ENCODE assay signal across 12 mouse cellular contexts in the genomic region with DNA sequence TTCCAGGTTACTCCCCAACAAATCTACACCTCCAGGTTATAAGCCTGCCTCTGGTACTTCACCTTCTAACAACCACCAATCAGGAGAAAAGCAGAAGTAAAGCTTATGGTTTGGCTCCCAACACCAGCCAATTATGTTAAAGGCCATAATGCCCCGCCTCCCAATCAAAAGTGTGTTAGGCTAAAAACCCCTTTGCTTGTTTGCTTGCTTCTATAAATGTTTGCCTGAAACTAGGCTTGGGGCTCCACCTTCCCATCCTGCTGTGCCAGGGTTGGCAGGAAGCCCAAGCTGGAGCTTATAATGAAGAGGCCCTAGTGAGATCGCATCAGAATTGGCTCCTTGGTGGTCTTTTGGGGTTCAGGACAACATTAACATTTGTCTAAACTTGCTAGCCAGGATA. TPM values are rescaled to one million over a fixed set of nuclear protein-coding genes. Genes with fewer than 3 reads are reported as not detected.
DNase-seq lines count a peak whose midpoint lies in the region; ATAC-seq and TF ChIP-seq lines count a peak whose summit lies in the region.
"Had no signal": no experiment of that assay in that cellular context is flagged by ENCODE, and none has a peak within 500 bp of the region (broad histone marks: within the 10 kb centered on the region; RNA-seq: fewer than 3 reads in every experiment).

No protein-coding gene starts in this region.

- no peak overlapping the region for H3K9ac ChIP-seq in forebrain, embryonic 14.5 days (ENCODE audit: low read length)
- H3K9ac ChIP-seq in forebrain, embryonic 11.5 days (ENCODE audit: low read length), result no peak overlapping the region
- no peak overlapping the region for H3K9ac ChIP-seq in midbrain, embryonic 11.5 days (ENCODE audit: low read length)
- no peak overlapping the region for H3K9ac ChIP-seq in midbrain, embryonic 13.5 days (replicated peaks)
- no peak overlapping the region for H3K9ac ChIP-seq in lung, embryonic 14.5 days
- no peak overlapping the region for H3K9ac ChIP-seq in intestine, postnatal 0 days (ENCODE audit: low read depth, low read length)
- H3K9ac ChIP-seq: embryonic facial prominence, embryonic 12.5 days had no signal

- H3K36me3 ChIP-seq in forebrain, embryonic 14.5 days (ENCODE audit: control insufficient read depth, insufficient read depth, low read length), result peaks cover 2% of the 10 kb centered on the region; the same call in 1 of the 2 replicates
- H3K36me3 ChIP-seq in forebrain, embryonic 11.5 days (ENCODE audit: control insufficient read depth, insufficient read depth, low read length), result no peaks in the 10 kb centered on the region
- no peaks in the 10 kb centered on the region for H3K36me3 ChIP-seq in midbrain, embryonic 11.5 days (ENCODE audit: control insufficient read depth, insufficient read depth, low read length)
- no peaks in the 10 kb centered on the region for H3K36me3 ChIP-seq in midbrain, embryonic 13.5 days
- H3K36me3 ChIP-seq in lung, embryonic 14.5 days (ENCODE audit: insufficient read depth), result no peaks in the 10 kb centered on the region
- H3K36me3 ChIP-seq in intestine, postnatal 0 days (ENCODE audit: control insufficient read depth, insufficient read depth), result no peaks in the 10 kb centered on the region
- H3K36me3 ChIP-seq: embryonic facial prominence, embryonic 12.5 days had no signal

- no peaks in the 10 kb centered on the region for H3K9me3 ChIP-seq in forebrain, embryonic 14.5 days (replicated peaks; ENCODE audit: control insufficient read depth, low read length)
- H3K9me3 ChIP-seq in forebrain, embryonic 11.5 days (ENCODE audit: control insufficient read depth, low read length), result no peaks in the 10 kb centered on the region
- no peaks in the 10 kb centered on the region for H3K9me3 ChIP-seq in midbrain, embryonic 11.5 days (ENCODE audit: control insufficient read depth, low read length)
- no peaks in the 10 kb centered on the region for H3K9me3 ChIP-seq in midbrain, embryonic 13.5 days
- H3K9me3 ChIP-seq in lung, embryonic 14.5 days (ENCODE audit: low read depth, low read length), result no peaks in the 10 kb centered on the region
- H3K9me3 ChIP-seq in intestine, postnatal 0 days (ENCODE audit: control insufficient read depth), result no peaks in the 10 kb centered on the region
- H3K9me3 ChIP-seq: embryonic facial prominence, embryonic 12.5 days; midbrain, embryonic 10.5 days had no signal

- no peak overlapping the region for H3K4me2 ChIP-seq in forebrain, embryonic 14.5 days (ENCODE audit: low read length)
- H3K4me2 ChIP-seq in forebrain, embryonic 11.5 days (ENCODE audit: low read depth, low read length, severe bottlenecking), result no peak overlapping the region
- no peak overlapping the region for H3K4me2 ChIP-seq in midbrain, embryonic 11.5 days
- no peak overlapping the region for H3K4me2 ChIP-seq in midbrain, embryonic 13.5 days (replicated peaks)
- H3K4me2 ChIP-seq in lung, embryonic 14.5 days, result no peak overlapping the region
- no peak overlapping the region for H3K4me2 ChIP-seq in intestine, postnatal 0 days (replicated peaks; ENCODE audit: low read depth)
- H3K4me2 ChIP-seq: embryonic facial prominence, embryonic 12.5 days had no signal

- peaks cover 6% of the 10 kb centered on the region; the same call in 1 of the 2 replicates for H3K4me1 ChIP-seq in forebrain, embryonic 14.5 days (ENCODE audit: control insufficient read depth, insufficient read depth, low read length)
- H3K4me1 ChIP-seq in forebrain, embryonic 11.5 days (replicated peaks; ENCODE audit: control insufficient read depth, insufficient read depth, low read length), result peaks cover 4% of the 10 kb centered on the region; the same call in 1 of the 2 replicates
- peaks cover 7% of the 10 kb centered on the region; the same call in 1 of the 2 replicates for H3K4me1 ChIP-seq in midbrain, embryonic 11.5 days (ENCODE audit: control insufficient read depth, insufficient read depth, low read length)
- H3K4me1 ChIP-seq in midbrain, embryonic 13.5 days (replicated peaks), result peaks cover 23% of the 10 kb centered on the region
- H3K4me1 ChIP-seq in lung, embryonic 14.5 days (ENCODE audit: insufficient read depth), result peaks cover 4% of the 10 kb centered on the region; the same call in 1 of the 2 replicates
- no peaks in the 10 kb centered on the region for H3K4me1 ChIP-seq in intestine, postnatal 0 days (replicated peaks; ENCODE audit: control insufficient read depth, insufficient read depth, low read length)

- DNase-seq in forebrain, embryonic 14.5 days (ENCODE audit: low spot score), result peak; percentile 38
- no peak for DNase-seq in forebrain, embryonic 11.5 days (ENCODE audit: low spot score)
- DNase-seq in midbrain, embryonic 11.5 days (ENCODE audit: low spot score, missing footprints), result peak; percentile 44
- peak; percentile 26 for DNase-seq in adrenal gland, postnatal 25 days
- peak; percentile 51 for DNase-seq in lung, embryonic 14.5 days
- DNase-seq: thymus, postnatal 14 days had no signal

- no peaks in the 10 kb centered on the region for H3K27me3 ChIP-seq in forebrain, embryonic 14.5 days (replicated peaks; ENCODE audit: control insufficient read depth, insufficient read depth, low read length)
- H3K27me3 ChIP-seq in forebrain, embryonic 11.5 days (ENCODE audit: control insufficient read depth, insufficient read depth, low read length), result no peaks in the 10 kb centered on the region
- H3K27me3 ChIP-seq in midbrain, embryonic 11.5 days (ENCODE audit: control insufficient read depth, insufficient read depth, low read length), result no peaks in the 10 kb centered on the region
- H3K27me3 ChIP-seq in midbrain, embryonic 13.5 days, result no peaks in the 10 kb centered on the region
- no peaks in the 10 kb centered on the region for H3K27me3 ChIP-seq in lung, embryonic 14.5 days (ENCODE audit: insufficient read depth, low read length)
- no peaks in the 10 kb centered on the region for H3K27me3 ChIP-seq in intestine, postnatal 0 days (replicated peaks; ENCODE audit: control insufficient read depth, insufficient read depth, low read length)
- H3K27me3 ChIP-seq: embryonic facial prominence, embryonic 12.5 days had no signal

- no peak for ATAC-seq in forebrain, embryonic 14.5 days
- no peak for ATAC-seq in forebrain, embryonic 11.5 days (replicated peaks; ENCODE audit: low FRiP score)
- no peak for ATAC-seq in midbrain, embryonic 11.5 days (ENCODE audit: low FRiP score)
- ATAC-seq in midbrain, embryonic 13.5 days, result no peak
- ATAC-seq in lung, embryonic 14.5 days (ENCODE audit: insufficient read depth), result no peak
- no peak for ATAC-seq in megakaryocyte-erythroid progenitor cell, adult 5-6 weeks (replicated peaks; ENCODE audit: low FRiP score, low TSS enrichment, poor library complexity, severe bottlenecking)
- no peak for ATAC-seq in intestine, postnatal 0 days
- ATAC-seq: inflammation-experienced regulatory T-cells, adult 6 months had no signal

- TF ChIP-seq CTCF in lung, embryonic 14.5 days (IDR thresholded peaks at IDR 0.05; ENCODE audit: low read depth), result no peak
- TF ChIP-seq CTCF in intestine, postnatal 0 days (IDR thresholded peaks at IDR 0.05; ENCODE audit: low read depth), result no peak

- H3K4me3 ChIP-seq in forebrain, embryonic 14.5 days (ENCODE audit: low read depth, low read length), result no peak overlapping the region
- H3K4me3 ChIP-seq in forebrain, embryonic 11.5 days (ENCODE audit: low read depth, low read length), result no peak overlapping the region
- H3K4me3 ChIP-seq in midbrain, embryonic 11.5 days (ENCODE audit: low read depth, low read length), result no peak overlapping the region
- H3K4me3 ChIP-seq in midbrain, embryonic 13.5 days (replicated peaks), result no peak overlapping the region
- no peak overlapping the region for H3K4me3 ChIP-seq in lung, embryonic 14.5 days (ENCODE audit: low read depth, low read length)
- H3K4me3 ChIP-seq in intestine, postnatal 0 days (ENCODE audit: low read depth, low read length), result no peak overlapping the region
- H3K4me3 ChIP-seq: embryonic facial prominence, embryonic 12.5 days; midbrain, embryonic 10.5 days had no signal

- H3K27ac ChIP-seq in forebrain, embryonic 14.5 days (ENCODE audit: low read depth, low read length), result no peak overlapping the region
- no peak overlapping the region for H3K27ac ChIP-seq in forebrain, embryonic 11.5 days (ENCODE audit: low read depth, low read length)
- no peak overlapping the region for H3K27ac ChIP-seq in midbrain, embryonic 11.5 days (ENCODE audit: low read depth, low read length)
- H3K27ac ChIP-seq in midbrain, embryonic 13.5 days, result no peak overlapping the region
- no peak overlapping the region for H3K27ac ChIP-seq in lung, embryonic 14.5 days (ENCODE audit: low read depth)
- no peak overlapping the region for H3K27ac ChIP-seq in intestine, postnatal 0 days (ENCODE audit: low read depth, low read length)
- H3K27ac ChIP-seq: embryonic facial prominence, embryonic 12.5 days; midbrain, embryonic 10.5 days had no signal

- WGBS in forebrain, embryonic 14.5 days, result 42% methylated on average over 2 of the region's 2 CpGs
- 81% methylated on average over 2 of the region's 2 CpGs for WGBS in forebrain, embryonic 11.5 days
- WGBS in midbrain, embryonic 11.5 days, result 96% methylated on average over 2 of the region's 2 CpGs
- 87% methylated on average over 2 of the region's 2 CpGs for WGBS in midbrain, embryonic 13.5 days
- WGBS in lung, embryonic 14.5 days, result 84% methylated on average over 2 of the region's 2 CpGs
- 87% methylated on average over 2 of the region's 2 CpGs for WGBS in intestine, postnatal 0 days

RNA-seq across cellular contexts. Expression of gene Zfp619, which starts 31.8 kb away (rescaled TPM):
- polyA plus RNA-seq in forebrain, embryonic 14.5 days (2014; fragmentation: Nextera tagmentation; extraction: Ambion mirVana), result 4.8 and 4.9 TPM in 2 replicates
- polyA plus RNA-seq in forebrain, embryonic 11.5 days (2014; fragmentation: Nextera tagmentation; extraction: Ambion mirVana), result 4.3 and 4.4 TPM in 2 replicates
- 4.4 and 4.9 TPM in 2 replicates for polyA plus RNA-seq in midbrain, embryonic 11.5 days (2014; fragmentation: Nextera tagmentation; extraction: Ambion mirVana)
- polyA plus RNA-seq in midbrain, embryonic 13.5 days (2015; fragmentation: Nextera tagmentation; extraction: Ambion mirVana), result 4.3 and 4.6 TPM in 2 replicates
- 2.9 and 3.0 TPM in 2 replicates for total RNA-seq in adrenal gland, postnatal 25 days (2021)
- polyA plus RNA-seq in lung, embryonic 14.5 days (2014; fragmentation: Nextera tagmentation; extraction: Ambion mirVana), result 3.0 and 4.1 TPM in 2 replicates
- 3.4 and 4.2 TPM in 2 replicates for total RNA-seq in megakaryocyte-erythroid progenitor cell, adult 5-6 weeks (2014; fragmentation: Nextera tagmentation)
- total RNA-seq in megakaryocyte-erythroid progenitor cell, adult 5-6 weeks (2017), result 1.3 and 1.5 TPM in 2 replicates
- 0.43 and 0.48 TPM in 2 replicates for polyA plus RNA-seq in intestine, postnatal 0 days (2015; fragmentation: Nextera tagmentation; extraction: Ambion mirVana)
